Mouse (Mus musculus): ENCODE results near the gene Fbxw2. TPM values are rescaled to one million over a fixed set of nuclear protein-coding genes. Genes with fewer than 3 reads are reported as not detected.

Gene Fbxw2
- 12.3 TPM in 2 replicates for polyA plus RNA-seq (2012; rRNA removed; ENCODE audit: low replicate concordance)

DNA sequence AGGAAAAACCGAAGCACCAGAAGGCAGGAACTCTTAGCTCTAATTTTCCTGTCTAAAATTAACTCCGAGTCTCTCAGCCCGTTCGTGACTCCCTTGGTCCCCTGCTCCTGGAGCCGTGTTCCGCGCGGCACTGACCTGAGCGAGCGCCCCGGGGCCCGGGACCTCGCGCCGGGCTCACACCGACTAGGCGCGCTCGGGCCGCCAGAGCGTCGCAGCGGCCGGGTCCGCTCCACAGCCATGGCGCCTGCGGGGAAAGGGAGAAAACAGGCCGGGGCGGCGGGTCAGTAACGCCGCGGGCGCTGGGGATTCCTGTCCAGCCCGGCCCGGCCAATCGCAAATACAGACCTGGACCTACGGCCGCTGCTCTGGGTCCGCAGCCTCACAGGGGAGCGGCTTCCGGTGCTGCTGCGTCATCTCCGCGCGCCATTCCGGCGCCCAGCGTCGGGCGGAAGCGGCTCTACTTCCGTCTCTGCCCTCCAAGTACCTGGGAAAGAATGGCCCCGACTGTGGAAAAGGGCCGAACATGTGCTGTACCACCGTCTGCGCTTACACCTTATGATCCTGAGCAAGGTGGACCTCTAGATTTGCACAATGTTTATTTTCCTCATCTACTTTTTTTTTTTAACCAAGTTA is at the start of gene Fbxw2:
Gene Fbxw2, minus strand, starts transcription at position 485 of the 633 bp plus-strand sequence.

DNA sequence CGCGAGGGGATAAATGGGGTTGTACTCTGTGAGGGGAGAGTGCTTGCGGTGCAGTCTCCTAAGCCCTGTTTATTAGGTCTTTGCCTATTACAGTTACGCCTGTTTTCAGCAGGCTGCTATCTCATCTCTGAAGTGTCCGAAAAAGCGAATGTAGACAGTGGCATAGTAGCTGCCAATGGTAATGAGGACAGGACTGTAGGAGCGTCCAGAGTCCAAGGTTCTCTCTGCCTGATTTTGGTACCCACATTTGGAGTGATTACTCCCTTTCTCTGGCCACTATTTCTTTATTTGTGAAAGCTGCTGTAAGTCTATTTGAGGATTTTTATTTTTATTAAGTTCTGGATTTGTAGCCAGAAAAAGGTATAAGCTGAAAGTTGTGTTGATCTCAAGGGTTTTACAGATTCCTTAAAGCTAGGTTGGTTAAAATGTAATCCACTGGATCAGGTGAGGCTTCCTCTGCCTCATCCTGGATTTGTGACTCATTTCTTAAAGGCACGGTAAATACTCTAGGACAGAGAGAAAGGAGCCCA is 48.8 kb upstream of the Fbxw2 start, which contains the start of gene Psmd5:
Gene Psmd5, minus strand, starts transcription at position 153 of the 530 bp plus-strand sequence.

GRCm38 (mm10) chr2:34874271-34874670 is 48.2 kb upstream of the Fbxw2 start, which contains the start of gene Cutal:
Gene Cutal (plus strand): TSS chr2:34874396.

DNA sequence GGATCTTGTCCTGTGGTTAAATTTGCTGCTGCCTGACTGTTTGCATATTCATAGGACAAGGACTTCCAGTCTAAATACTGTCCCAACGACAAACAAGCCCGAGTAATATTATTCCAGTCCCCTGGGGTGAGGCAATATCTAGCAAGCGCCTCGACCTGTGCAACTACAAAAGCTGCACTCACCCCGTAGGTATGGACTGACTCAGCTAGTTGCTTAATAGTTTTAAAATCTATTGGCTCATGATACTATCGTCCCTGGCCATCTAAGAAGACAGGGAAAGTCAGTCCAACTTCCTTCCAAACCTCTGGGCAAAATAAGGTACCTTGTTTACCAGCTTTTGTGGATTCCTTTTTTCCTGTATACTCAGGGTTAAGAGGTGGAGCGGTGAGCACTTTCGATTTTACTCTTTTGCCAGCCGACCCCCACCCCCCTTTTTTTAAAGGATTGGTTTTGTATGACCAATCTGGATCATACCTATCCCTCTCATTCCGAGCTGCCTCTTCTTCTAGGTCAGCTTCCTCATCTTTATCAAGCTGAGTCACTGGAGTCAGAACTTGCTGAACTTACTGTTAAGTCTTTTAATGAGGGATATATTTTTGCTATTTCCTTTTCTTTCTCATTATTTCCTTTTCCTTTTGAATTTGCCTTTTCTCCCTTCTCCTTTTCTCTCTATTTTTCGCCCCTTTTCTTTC is 6.8 kb upstream of the Fbxw2 start, which contains the start of gene Gm34653:
Gene Gm34653, plus strand, starts transcription at position 242 of the 692 bp plus-strand sequence.

DNA sequence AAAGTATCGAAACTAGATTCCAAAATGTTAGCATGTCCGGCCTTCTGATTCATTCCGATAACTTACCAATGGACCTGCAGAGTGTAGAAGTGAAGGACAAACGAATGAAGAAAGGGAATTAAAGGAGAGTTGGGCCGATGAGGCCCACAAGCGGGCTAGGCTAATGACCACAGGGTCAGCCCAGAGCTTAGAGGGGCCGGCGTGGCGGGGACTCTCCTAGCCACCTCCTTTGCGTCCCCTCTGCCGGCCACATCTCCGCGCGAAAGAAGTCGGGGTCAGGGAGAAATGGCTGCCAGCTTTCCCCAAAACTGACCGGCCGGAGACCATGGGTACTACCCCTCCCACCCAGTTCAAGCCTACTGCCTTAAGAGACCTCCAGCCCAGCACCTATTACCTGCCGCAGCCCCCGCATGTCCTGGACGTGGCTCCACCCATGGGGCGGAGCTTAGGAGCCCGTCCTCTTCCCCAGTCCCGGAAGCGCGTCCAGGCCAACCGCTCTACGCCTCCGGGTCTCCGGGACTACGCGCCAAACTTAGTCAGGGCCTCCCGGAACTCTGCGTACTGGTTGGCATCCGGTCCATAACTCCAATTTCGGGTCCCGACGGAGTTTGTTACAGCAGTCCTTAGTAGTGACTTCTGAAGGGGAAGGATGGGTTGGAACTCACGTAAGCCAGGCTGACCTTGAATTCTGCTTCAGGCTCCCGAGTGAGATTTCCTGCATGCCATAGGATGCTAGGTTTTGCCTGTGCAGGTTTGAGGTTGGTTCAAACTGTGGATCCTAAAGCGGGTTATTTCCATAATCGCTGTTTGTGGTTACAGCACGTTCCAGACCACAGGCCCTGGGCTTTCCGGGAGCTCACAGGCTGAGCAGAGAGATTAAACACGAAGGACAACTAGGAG is 26.5 kb downstream of the Fbxw2 start, which contains the start of gene Rabepk:
Gene Rabepk, minus strand, starts transcription at position 556 of the 900 bp plus-strand sequence.

GRCm38 (mm10) chr2:34771368-34772226 is 54.5 kb downstream of the Fbxw2 start, which contains the start of gene Hspa5:
Gene Hspa5 (plus strand): TSS chr2:34771970.

GRCm38 (mm10) chr2:34754551-34755358 is 71.4 kb downstream of the Fbxw2 start, which contains the start of gene Gapvd1:
Gene Gapvd1 (minus strand): TSS chr2:34755232.

Other genes with a start within 250 kb of the Fbxw2 start
- 4.9 and 5.2 TPM in 2 replicates for gene Gapvd1, start 71.1 kb downstream of the Fbxw2 start, polyA plus RNA-seq (2012; rRNA removed; ENCODE audit: low replicate concordance)
- 323 and 776 TPM in 2 replicates for gene Hspa5, start 54.3 kb downstream of the Fbxw2 start, polyA plus RNA-seq (2012; rRNA removed; ENCODE audit: low replicate concordance)
- 9.8 and 22.9 TPM in 2 replicates for gene Rabepk, start 26.4 kb downstream of the Fbxw2 start, polyA plus RNA-seq (2012; rRNA removed; ENCODE audit: low replicate concordance)
- not detected in 2 replicates for gene Gm34653, start 6.7 kb upstream of the Fbxw2 start, polyA plus RNA-seq (2012; rRNA removed; ENCODE audit: low replicate concordance)
- gene Cutal, start 48.1 kb upstream of the Fbxw2 start, polyA plus RNA-seq (2012; rRNA removed; ENCODE audit: low replicate concordance): 12.6 and 18.7 TPM in 2 replicates
- gene Psmd5, start 48.7 kb upstream of the Fbxw2 start, polyA plus RNA-seq (2012; rRNA removed; ENCODE audit: low replicate concordance): 2.1 and 2.9 TPM in 2 replicates
- gene Phf19, start 87.7 kb upstream of the Fbxw2 start, polyA plus RNA-seq (2012; rRNA removed; ENCODE audit: low replicate concordance): 0.65 and 0.81 TPM in 2 replicates
- 2.6 and 4.1 TPM in 2 replicates for gene Traf1, start 135.5 kb upstream of the Fbxw2 start, polyA plus RNA-seq (2012; rRNA removed; ENCODE audit: low replicate concordance)
- not detected in 2 replicates for gene Hc, start 235.1 kb upstream of the Fbxw2 start, polyA plus RNA-seq (2012; rRNA removed; ENCODE audit: low replicate concordance)